Mouse (Mus musculus) ZHBTc4 (cell line): ENCODE data around the gene Igsf3.

ENCODE experiments used
- DNase-seq: peaks from one replicate; pipeline ENCODE4 v3.0.0-alpha.2; 2011; ENCODE audit warnings: low read depth, low spot score

Igsf3 gene

GRCm38 (mm10) chr3:101376538-101377247 is at the start of gene Igsf3:
Gene Igsf3, plus strand, starts transcription at chr3:101377083.
- DNase-seq, result peak; percentile 95

GRCm38 (mm10) chr3:101327248-101327647 is 49.6 kb upstream of the Igsf3 start:
- DNase-seq, result peak; percentile 80

GRCm38 (mm10) chr3:101328617-101329016 is 48.3 kb upstream of the Igsf3 start:
- DNase-seq, result no peak

- DNase-seq, result no peak
Observed at GRCm38 (mm10) chr3:101343199-101343924, 33.5 kb upstream of the Igsf3 start.

- no peak for DNase-seq
Observed at GRCm38 (mm10) chr3:101344246-101344645, 32.6 kb upstream of the Igsf3 start.

GRCm38 (mm10) chr3:101345299-101345698 is 31.6 kb upstream of the Igsf3 start:
- DNase-seq, result peak; percentile 58

- no peak for DNase-seq
Observed at GRCm38 (mm10) chr3:101346806-101347205, 30.1 kb upstream of the Igsf3 start.

- DNase-seq, result no peak
Observed at GRCm38 (mm10) chr3:101348501-101349161, 28.3 kb upstream of the Igsf3 start.

- no peak for DNase-seq
Observed at GRCm38 (mm10) chr3:101349542-101350307, 27.2 kb upstream of the Igsf3 start.

- no peak for DNase-seq
Observed at GRCm38 (mm10) chr3:101350406-101350805, 26.5 kb upstream of the Igsf3 start.

- DNase-seq, result no peak
Observed at GRCm38 (mm10) chr3:101354490-101354889, 22.4 kb upstream of the Igsf3 start.

- DNase-seq, result no peak
Observed at GRCm38 (mm10) chr3:101355702-101356101, 21.2 kb upstream of the Igsf3 start.

GRCm38 (mm10) chr3:101356583-101357553 is 20.0 kb upstream of the Igsf3 start:
- DNase-seq, result no peak

GRCm38 (mm10) chr3:101360832-101361231 is 16.1 kb upstream of the Igsf3 start:
- no peak for DNase-seq

GRCm38 (mm10) chr3:101362391-101362790 is 14.5 kb upstream of the Igsf3 start:
- no peak for DNase-seq

- peak; percentile 64 for DNase-seq
Observed at GRCm38 (mm10) chr3:101363574-101363973, 13.3 kb upstream of the Igsf3 start.

- no peak for DNase-seq
Observed at GRCm38 (mm10) chr3:101365081-101365612, 11.7 kb upstream of the Igsf3 start.

- DNase-seq, result no peak
Observed at GRCm38 (mm10) chr3:101365911-101366310, 11.0 kb upstream of the Igsf3 start.

- no peak for DNase-seq
Observed at GRCm38 (mm10) chr3:101367372-101367771, 9.5 kb upstream of the Igsf3 start.

GRCm38 (mm10) chr3:101369301-101369881 is 7.5 kb upstream of the Igsf3 start:
- no peak for DNase-seq
